Mouse (Mus musculus) midbrain, embryonic 13.5 days (tissue): ENCODE results near the gene Batf. TPM values are rescaled to one million over a fixed set of nuclear protein-coding genes. Genes with fewer than 3 reads are reported as not detected.
A peak's percentile ranks its signal among the peaks of the same experiment; 100 is the strongest.
"Not testable (repeated sequence)": the region's sequence is repeated elsewhere in the genome, so short reads cannot be mapped to it uniquely, and the experiment has no call there.

Experiments
- ATAC-seq: fragments of 200-750 bp; cut with Nextera tagmentation; 2 replicates; pipeline ENCODE4 v1.8.0; 2017; ENCODE audit warnings: mild to moderate bottlenecking, moderate TSS enrichment, moderate library complexity
- H3K27ac ChIP-seq: fragments of 300-500 bp; sonication (generic); 2 replicates; pipeline ENCODE4 v1.5.1; 2015; ENCODE audit warnings: inconsistent platforms, mild to moderate bottlenecking, moderate library complexity
- H3K27me3 ChIP-seq: fragments of 300-500 bp; sonication (generic); 2 replicates; pipeline ENCODE4 v1.6.1; 2015; ENCODE audit warnings: mild to moderate bottlenecking, inconsistent platforms
- H3K36me3 ChIP-seq: fragments of 300-500 bp; sonication (generic); 2 replicates; pipeline ENCODE4 v1.6.1; 2015; ENCODE audit warnings: mild to moderate bottlenecking, inconsistent platforms
- H3K4me1 ChIP-seq: fragments of 300-500 bp; sonication (generic); replicated peaks from 2 replicates; pipeline ENCODE4 v1.6.1; 2015; ENCODE audit warnings: inconsistent platforms
- H3K4me2 ChIP-seq: fragments of 300-500 bp; sonication (generic); replicated peaks from 2 replicates; pipeline ENCODE4 v1.6.1; 2015; ENCODE audit warnings: moderate library complexity, mild to moderate bottlenecking, inconsistent platforms
- H3K4me3 ChIP-seq: fragments of 300-500 bp; sonication (generic); replicated peaks from 2 replicates; pipeline ENCODE4 v1.5.1; 2015; ENCODE audit warnings: mild to moderate bottlenecking, inconsistent platforms
- H3K9ac ChIP-seq: fragments of 300-500 bp; sonication (generic); replicated peaks from 2 replicates; pipeline ENCODE4 v1.6.1; 2015; ENCODE audit warnings: mild to moderate bottlenecking, inconsistent platforms
- H3K9me3 ChIP-seq: fragments of 300-500 bp; sonication (generic); 2 replicates; pipeline ENCODE4 v1.6.1; 2016; ENCODE audit warnings: mild to moderate bottlenecking, inconsistent platforms
- WGBS: fragments of 180-500 bp; shearing (Covaris S2); methylation state at CpG from one replicate; pipeline ENCODE4 v1.1.7; 2015; 5-methylcytosine and 5-hydroxymethylcytosine counted together
- polyA plus RNA-seq: library from polyadenylated mRNA; unstranded; fragments of >200 nt; fragmentation: Nextera tagmentation; extraction: Ambion mirVana; gene quantifications from 2 replicates; pipeline ENCODE4 v1.2.1, GENCODE M21; 2015

Batf gene
- polyA plus RNA-seq, 1 experiment from 2014 or later: 1.6 TPM

GRCm38 (mm10) chr12:85660855-85661254 lies 25.6 kb upstream of the Batf start:
- H3K4me3 ChIP-seq: no peak overlapping the region
- peaks cover 5% of the 10 kb centered on the region for H3K4me1 ChIP-seq
- no peak overlapping the region for H3K27ac ChIP-seq
- no peaks in the 10 kb centered on the region for H3K9me3 ChIP-seq
- no peak for ATAC-seq
- H3K4me2 ChIP-seq: no peak overlapping the region
- no peak overlapping the region for H3K9ac ChIP-seq
- WGBS: 94% methylated on average over 12 of the region's 12 CpGs
- no peaks in the 10 kb centered on the region for H3K36me3 ChIP-seq
- H3K27me3 ChIP-seq: no peaks in the 10 kb centered on the region

DNA sequence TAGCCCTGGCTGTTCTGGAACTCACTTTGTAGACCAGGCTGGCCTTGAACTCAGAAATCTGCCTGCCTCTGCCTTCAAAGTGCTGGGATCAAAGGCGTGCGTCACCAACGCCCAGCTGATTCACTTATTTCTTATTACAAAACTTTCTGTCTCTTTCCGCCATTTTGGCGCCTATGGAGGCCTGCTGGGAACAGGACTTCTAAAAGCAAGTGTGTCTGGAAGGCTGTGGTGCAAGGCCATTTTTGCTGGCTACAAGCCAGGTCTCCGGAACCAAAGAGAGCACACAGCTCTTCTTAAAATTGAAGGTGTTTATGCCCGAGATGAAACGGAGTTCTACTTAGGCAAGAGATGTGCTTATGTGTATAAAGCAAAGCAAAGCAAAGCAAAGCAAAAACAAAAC lies 24.2 kb upstream of the Batf start:
- not testable (repeated sequence) for H3K4me3 ChIP-seq, H3K27me3 ChIP-seq, H3K27ac ChIP-seq, ATAC-seq, H3K4me2 ChIP-seq, H3K4me1 ChIP-seq, H3K9me3 ChIP-seq, H3K9ac ChIP-seq, H3K36me3 ChIP-seq
- 92% methylated on average over 8 of the region's 8 CpGs for WGBS

- 12% methylated on average over 9 of the region's 9 CpGs for WGBS
- ATAC-seq: peak; percentile 67; the same call in 1 of the 2 replicates
- no peak overlapping the region for H3K4me3 ChIP-seq
- no peak overlapping the region for H3K9ac ChIP-seq
- no peaks in the 10 kb centered on the region for H3K27me3 ChIP-seq
- H3K9me3 ChIP-seq: no peaks in the 10 kb centered on the region
- H3K36me3 ChIP-seq: no peaks in the 10 kb centered on the region
- H3K4me1 ChIP-seq: peaks cover 5% of the 10 kb centered on the region
- no peak overlapping the region for H3K27ac ChIP-seq
- H3K4me2 ChIP-seq: 0 out of 2 replicates have a peak overlapping the region, but pooled peaks have one; percentile 25
These were observed 23.6 kb upstream of the Batf start for GRCm38 (mm10) chr12:85662896-85663295.

DNA sequence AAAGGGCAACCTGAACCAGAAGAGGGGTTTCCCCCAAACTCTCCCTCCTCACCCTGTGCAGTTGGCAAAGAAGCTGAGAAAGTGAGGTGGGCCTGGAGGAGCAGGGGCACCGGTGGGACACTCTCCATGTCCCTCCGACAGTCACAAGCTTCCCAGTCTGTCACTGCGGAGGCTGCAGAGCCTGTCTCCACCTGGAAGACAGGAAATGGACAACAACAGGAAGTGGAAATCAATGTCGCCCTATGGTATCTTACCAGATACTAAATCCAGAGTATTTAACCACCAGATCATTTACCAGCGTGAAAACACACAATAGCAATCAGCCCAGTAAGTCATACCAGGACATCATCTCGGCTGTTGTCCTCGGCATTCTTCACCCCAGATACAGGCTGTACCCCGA lies 20.4 kb upstream of the Batf start:
- Histone ChIP-seq H3K4me1 (0 out of 2 replicates have a peak, but pooled peaks cover 5% of the 10 kb centered on the region), H3K27me3 (no peaks in the 10 kb centered on the region), H3K9me3 (no peaks in the 10 kb centered on the region; the same call in 1 of the 2 replicates), H3K27ac (no peak overlapping the region), H3K36me3 (no peaks in the 10 kb centered on the region), H3K4me3 (no peak overlapping the region), H3K4me2 (no peak overlapping the region), H3K9ac (no peak overlapping the region)
- no peak for ATAC-seq
- WGBS: 91% methylated on average over 8 of the region's 8 CpGs

- no peak overlapping the region for H3K27ac ChIP-seq
- no peak for ATAC-seq
- WGBS: 91% methylated on average over 7 of the region's 7 CpGs
- H3K27me3 ChIP-seq: no peaks in the 10 kb centered on the region
- 0 out of 2 replicates have a peak, but pooled peaks cover 5% of the 10 kb centered on the region for H3K4me1 ChIP-seq
- H3K9ac ChIP-seq: no peak overlapping the region
- H3K4me3 ChIP-seq: no peak overlapping the region
- H3K4me2 ChIP-seq: no peak overlapping the region
- no peaks in the 10 kb centered on the region; the same call in 1 of the 2 replicates for H3K9me3 ChIP-seq
- no peaks in the 10 kb centered on the region for H3K36me3 ChIP-seq
These were observed 19.4 kb upstream of the Batf start for GRCm38 (mm10) chr12:85667071-85667470.

GRCm38 (mm10) chr12:85668696-85669095 lies 17.8 kb upstream of the Batf start:
- no peaks in the 10 kb centered on the region for H3K27me3 ChIP-seq
- no peak for ATAC-seq
- H3K4me3 ChIP-seq: no peak overlapping the region
- H3K4me2 ChIP-seq: no peak overlapping the region
- no peaks in the 10 kb centered on the region for H3K36me3 ChIP-seq
- H3K9ac ChIP-seq: 0 out of 2 replicates have a peak overlapping the region, but pooled peaks have one; percentile 14
- H3K9me3 ChIP-seq: no peaks in the 10 kb centered on the region; the same call in 1 of the 2 replicates
- no peak overlapping the region for H3K27ac ChIP-seq
- 0 out of 2 replicates have a peak, but pooled peaks cover 5% of the 10 kb centered on the region for H3K4me1 ChIP-seq
- 52% methylated on average over 3 of the region's 3 CpGs for WGBS

- Histone ChIP-seq H3K9ac (no peak overlapping the region), H3K27me3 (no peaks in the 10 kb centered on the region), H3K36me3 (no peaks in the 10 kb centered on the region), H3K4me2 (no peak overlapping the region), H3K4me3 (no peak overlapping the region), H3K4me1 (0 out of 2 replicates have a peak, but pooled peaks cover 5% of the 10 kb centered on the region), H3K9me3 (no peaks in the 10 kb centered on the region; the same call in 1 of the 2 replicates), H3K27ac (no peak overlapping the region)
- no peak for ATAC-seq
- WGBS: 81% methylated on average over 3 of the region's 3 CpGs
These were observed 16.4 kb upstream of the Batf start for GRCm38 (mm10) chr12:85670080-85670479.

- Histone ChIP-seq H3K4me2 (no peak overlapping the region), H3K27me3 (no peaks in the 10 kb centered on the region), H3K4me3 (no peak overlapping the region), H3K4me1 (0 out of 2 replicates have a peak, but pooled peaks cover under 1% of the 10 kb centered on the region), H3K9ac (no peak overlapping the region), H3K9me3 (no peaks in the 10 kb centered on the region; the same call in 1 of the 2 replicates), H3K36me3 (no peaks in the 10 kb centered on the region), H3K27ac (no peak overlapping the region)
- WGBS: 91% methylated on average over 8 of the region's 8 CpGs
- ATAC-seq: no peak
These were observed 12.6 kb upstream of the Batf start for GRCm38 (mm10) chr12:85673914-85674313.

- 88% methylated on average over 5 of the region's 5 CpGs for WGBS
- no peaks in the 10 kb centered on the region for H3K4me1 ChIP-seq
- H3K36me3 ChIP-seq: no peaks in the 10 kb centered on the region
- no peaks in the 10 kb centered on the region for H3K27me3 ChIP-seq
- no peak overlapping the region for H3K4me2 ChIP-seq
- H3K9ac ChIP-seq: no peak overlapping the region
- no peak for ATAC-seq
- no peak overlapping the region for H3K27ac ChIP-seq
- H3K9me3 ChIP-seq: no peaks in the 10 kb centered on the region
- H3K4me3 ChIP-seq: no peak overlapping the region
These were observed 7.4 kb upstream of the Batf start for GRCm38 (mm10) chr12:85679117-85679516.

- Histone ChIP-seq H3K4me3 (no peak overlapping the region), H3K27me3 (no peaks in the 10 kb centered on the region), H3K4me1 (no peaks in the 10 kb centered on the region), H3K27ac (no peak overlapping the region), H3K36me3 (no peaks in the 10 kb centered on the region), H3K9ac (no peak overlapping the region), H3K9me3 (no peaks in the 10 kb centered on the region), H3K4me2 (no peak overlapping the region)
- ATAC-seq: no peak
- WGBS: 75% methylated on average over 2 of the region's 2 CpGs
These were observed 6.7 kb upstream of the Batf start for GRCm38 (mm10) chr12:85679808-85680207.

- H3K27ac ChIP-seq: no peak overlapping the region
- H3K36me3 ChIP-seq: no peaks in the 10 kb centered on the region
- 38% methylated on average over 2 of the region's 2 CpGs for WGBS
- no peak overlapping the region for H3K4me2 ChIP-seq
- no peak for ATAC-seq
- H3K9ac ChIP-seq: no peak overlapping the region
- no peaks in the 10 kb centered on the region for H3K4me1 ChIP-seq
- H3K4me3 ChIP-seq: no peak overlapping the region
- no peaks in the 10 kb centered on the region for H3K27me3 ChIP-seq
- H3K9me3 ChIP-seq: no peaks in the 10 kb centered on the region
These were observed 4.1 kb upstream of the Batf start for GRCm38 (mm10) chr12:85682328-85682727.

GRCm38 (mm10) chr12:85684411-85685275 lies 1.8 kb upstream of the Batf start:
- Histone ChIP-seq H3K4me1 (no peaks in the 10 kb centered on the region), H3K9me3 (no peaks in the 10 kb centered on the region), H3K36me3 (no peaks in the 10 kb centered on the region), H3K4me2 (no peak overlapping the region), H3K27ac (no peak overlapping the region), H3K27me3 (no peaks in the 10 kb centered on the region), H3K4me3 (no peak overlapping the region), H3K9ac (no peak overlapping the region)
- 86% methylated on average over 16 of the region's 16 CpGs for WGBS
- no peak for ATAC-seq
